Mouse (Mus musculus) thymus, adult 2 months (tissue): ENCODE measurements at regions not wholly inside any gene's neighbourhood (a gene's known extent, or its start where the extent isn't known, plus 50 kb on each side); places are given as distances from the start of the nearest gene placed in this dataset.

ENCODE experiments used
- CTCF ChIP-seq: fragments of 200-500 bp; IDR thresholded peaks from 2 replicates; pipeline ENCODE4 v1.5.1; 2012; ENCODE audit warnings: mild to moderate bottlenecking, control low read depth, low read length, moderate library complexity, borderline replicate concordance; ENCODE audit not compliant: control insufficient read depth, poor library complexity, insufficient read depth; ENCODE audit errors: extremely low read depth
- POLR2A ChIP-seq: fragments of 200-500 bp; IDR thresholded peaks from 2 replicates; pipeline ENCODE4 v1.6.1; 2012; ENCODE audit warnings: mild to moderate bottlenecking, low read length, control low read depth, moderate library complexity; ENCODE audit not compliant: control insufficient read depth, poor library complexity, insufficient read depth; ENCODE audit errors: extremely low read depth

DNA sequence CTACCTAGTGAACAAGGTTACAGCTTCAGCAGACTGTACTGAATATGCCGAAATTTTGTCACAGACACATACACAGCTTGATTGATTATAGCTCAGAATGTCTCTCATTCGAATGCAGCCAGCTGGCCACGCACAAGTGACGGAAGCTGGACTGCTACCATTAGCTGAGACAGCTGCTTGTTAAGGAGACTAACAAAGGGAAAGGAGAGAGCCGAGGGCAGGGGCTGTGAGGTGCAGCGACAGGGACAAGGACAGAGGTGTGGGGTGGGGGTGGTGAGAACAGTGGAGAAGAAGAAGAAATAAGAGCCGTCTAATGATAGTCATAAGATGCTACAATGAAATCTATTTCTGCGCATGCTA lies 115.4 kb upstream of the 9330182O14Rik start:
- TF ChIP-seq CTCF (no peak), POLR2A (no peak)
